Mouse (Mus musculus) right cerebral cortex, postnatal 36 days (tissue): ENCODE data around the gene Tmem8.

Experiments
- DNase-seq, 2 experiments: peaks; one replicate each; pipeline ENCODE4 v3.0.0; 2022; ENCODE audit warnings: low spot score in 2 of 2, mixed read lengths in 1 of 2

The Tmem8 gene

DNA sequence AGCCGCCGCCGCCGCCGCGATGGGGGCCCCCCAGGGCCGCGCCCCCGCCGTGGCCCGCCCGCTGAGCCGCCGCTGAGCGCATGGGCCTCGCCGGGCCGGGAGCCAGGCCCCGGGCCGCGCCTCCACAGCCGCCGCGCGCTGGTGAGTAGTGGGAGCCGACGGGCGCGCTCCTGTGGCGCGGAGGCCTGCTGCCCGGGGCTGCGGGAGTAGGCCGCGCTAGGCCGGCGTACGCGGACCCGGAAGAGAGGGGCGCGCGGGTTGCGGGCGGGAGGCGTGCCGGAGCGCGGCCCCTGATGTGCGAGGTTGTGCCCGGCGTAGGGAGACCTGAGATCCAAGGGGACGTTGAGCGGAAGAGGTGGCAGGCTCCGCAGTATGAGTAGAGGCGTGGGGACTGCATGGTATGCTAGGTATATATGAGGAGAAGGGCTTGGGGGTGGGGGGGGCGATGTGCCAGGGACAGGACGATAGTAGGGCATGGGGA lies 25.8 kb downstream of the Tmem8 start:
- no peak for DNase-seq

DNA sequence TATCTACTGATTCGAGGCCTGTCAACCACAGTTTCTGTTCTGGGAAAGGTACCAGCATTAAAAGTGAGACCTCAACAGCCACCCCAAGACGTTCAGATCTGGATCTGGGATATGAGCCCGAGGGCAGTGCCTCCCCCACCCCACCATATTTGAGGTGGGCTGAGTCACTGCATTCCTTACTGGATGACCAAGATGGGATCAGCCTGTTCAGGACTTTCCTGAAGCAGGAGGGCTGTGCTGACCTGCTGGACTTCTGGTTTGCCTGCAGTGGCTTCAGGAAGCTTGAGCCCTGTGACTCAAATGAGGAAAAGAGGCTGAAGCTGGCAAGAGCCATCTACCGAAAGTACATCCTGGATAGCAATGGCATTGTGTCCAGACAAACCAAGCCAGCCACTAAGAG lies 29.7 kb downstream of the Tmem8 start:
- DNase-seq: no peak

DNA sequence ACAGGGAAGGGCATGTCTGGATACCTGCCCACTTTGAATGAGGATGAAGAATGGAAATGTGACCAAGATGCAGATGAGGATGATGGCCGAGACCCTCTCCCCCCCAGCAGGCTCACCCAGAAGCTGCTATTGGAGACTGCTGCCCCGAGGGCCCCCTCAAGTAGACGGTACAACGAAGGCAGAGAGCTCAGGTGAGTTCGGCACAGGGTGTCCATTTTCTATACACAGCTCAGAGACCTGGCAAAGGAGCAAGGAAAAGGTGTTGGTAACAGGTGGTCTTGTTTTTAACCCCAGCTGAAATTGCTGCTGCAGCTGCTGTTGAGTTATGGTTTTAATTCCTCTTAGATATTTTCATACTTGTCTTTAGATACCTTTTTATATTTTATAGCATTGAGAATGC lies 30.3 kb downstream of the Tmem8 start:
- DNase-seq: no peak

DNA sequence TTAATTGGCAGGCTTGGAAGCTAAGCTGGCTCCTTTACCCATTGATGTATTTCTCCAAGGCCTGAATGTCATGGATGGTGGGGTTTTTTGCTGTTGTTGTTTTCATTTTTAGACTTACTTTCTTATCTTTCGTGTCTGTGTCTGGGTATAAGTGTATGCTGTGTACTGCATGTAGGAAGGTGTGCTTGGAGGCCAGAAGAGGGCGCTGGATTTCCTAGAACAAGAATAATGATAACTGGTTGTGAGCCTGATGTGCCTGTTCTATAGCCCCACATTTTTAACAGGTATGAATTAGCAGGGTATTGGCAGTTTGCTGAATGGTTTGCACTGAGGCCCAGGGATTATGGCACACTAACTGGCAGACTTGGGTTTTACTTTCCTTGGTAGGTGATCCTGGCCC lies 36.0 kb downstream of the Tmem8 start:
- DNase-seq: no peak

- no peak for DNase-seq
Measured at GRCm38 (mm10) chr17:26151886-26152630, 39.0 kb downstream of the Tmem8 start.

DNA sequence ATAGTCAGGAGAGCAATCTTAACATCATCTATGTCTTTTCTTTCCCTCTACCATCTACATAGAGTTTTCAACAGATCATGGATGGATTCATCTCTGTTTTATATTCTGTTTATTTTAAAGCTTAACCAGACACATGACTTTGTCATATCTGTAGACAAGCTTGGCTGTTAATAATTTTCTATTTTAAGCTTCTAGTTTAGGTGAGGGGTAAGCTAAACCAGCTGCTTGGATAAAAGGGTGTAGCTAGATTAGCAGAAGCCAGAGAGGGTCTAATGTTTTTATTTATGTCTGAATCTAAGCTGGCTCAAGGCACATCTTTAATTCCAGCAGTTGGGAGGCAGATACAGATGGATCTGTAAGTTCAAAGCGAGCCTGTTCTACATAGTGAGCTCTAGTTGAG lies 49.6 kb downstream of the Tmem8 start:
- no peak for DNase-seq

GRCm38 (mm10) chr17:26168039-26168438 lies 54.9 kb downstream of the Tmem8 start:
- DNase-seq: no peak
